Mouse (Mus musculus) stomach, postnatal 0 days (tissue): ENCODE data around the gene Rnf141.

Experiments
- CTCF ChIP-seq: IDR thresholded peaks from 2 replicates; pipeline ENCODE4 v1.5.1; 2016; ENCODE audit warnings: antibody characterized with exemption, low read depth, mild to moderate bottlenecking, moderate library complexity
- EP300 ChIP-seq: optimal IDR thresholded peaks from 2 replicates; pipeline ENCODE3; 2016; ENCODE audit warnings: antibody characterized with exemption

DNA sequence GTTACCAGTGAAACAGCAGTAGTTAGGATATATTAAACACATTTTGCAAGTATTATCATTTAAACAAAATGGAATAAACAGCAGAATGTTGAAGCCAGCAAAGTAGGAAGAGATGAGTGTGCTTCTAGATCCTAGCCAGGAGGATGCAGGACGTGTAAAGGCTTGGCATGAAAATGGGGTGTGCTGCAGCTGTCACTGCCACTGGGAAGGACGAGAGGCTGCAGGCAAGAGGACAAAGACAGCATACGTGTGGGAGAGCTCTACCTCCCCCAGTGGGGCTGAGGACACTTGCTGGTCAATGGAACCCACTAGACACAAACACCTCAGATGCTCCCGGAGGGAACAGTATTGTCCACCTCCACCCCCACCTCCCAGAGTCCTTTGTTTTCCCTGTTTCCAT is 93.4 kb downstream of the Rnf141 start:
- TF ChIP-seq CTCF: no peak
- no peak for TF ChIP-seq EP300
